ENCODE assay signal across 7 mouse cellular contexts in genomic region chr2:162985923-162986322, GRCm38 (mm10). TPM values are rescaled to one million over a fixed set of nuclear protein-coding genes. Genes with fewer than 3 reads are reported as not detected.
A peak's percentile ranks its signal among the peaks of the same experiment; 100 is the strongest.
DNase-seq lines count a peak whose midpoint lies in the region.

No protein-coding gene starts in this region.

- DNase-seq in left cerebral cortex, postnatal 4 days: peak; percentile 90
- no peak for DNase-seq in left cerebral cortex, postnatal 25 days (ENCODE audit: low spot score in 2 of 2)
- peak; percentile 66 to 76 for DNase-seq in adrenal gland, postnatal 36 days
- peak; percentile 97 for DNase-seq in kidney, adult 9 months
- peak; percentile 48 for DNase-seq in ovary, postnatal 36 days (ENCODE audit: low spot score)
- DNase-seq in spleen, postnatal 4 days (ENCODE audit: low spot score in 2 of 2): no peak
- no peak for DNase-seq in natural killer cell, adult 2 months (ENCODE audit: low spot score in 2 of 2)

- intact Hi-C loops in left cerebral cortex, postnatal 4 days (cut with DNase I): no loop called here
- intact Hi-C loops in left cerebral cortex, postnatal 25 days (cut with DNase I): no loop called here

RNA-seq across cellular contexts. Expression of gene Sgk2, which starts 1.2 kb away (rescaled TPM):
- total RNA-seq in left cerebral cortex, postnatal 4 days (2021): not detected
- total RNA-seq in left cerebral cortex, postnatal 25 days (2021): 1 to 10 TPM in 1 of 2 experiments, under 1 TPM in 1; 0.76 to 1.1 TPM
- 1 to 10 TPM in 1 of 2 experiments, not detected in 1; 1.3 TPM for total RNA-seq in adrenal gland, postnatal 36 days (2021)

RNA-seq across cellular contexts. Expression of gene Ift52, which starts 31.2 kb away (rescaled TPM):
- total RNA-seq in left cerebral cortex, postnatal 4 days (2021): 10 to 100 TPM; 23.6 to 26.2 TPM
- 10 to 100 TPM; 31.2 to 33.9 TPM for total RNA-seq in left cerebral cortex, postnatal 25 days (2021)
- total RNA-seq in adrenal gland, postnatal 36 days (2021): 10 to 100 TPM; 43.8 to 62.7 TPM

RNA-seq across cellular contexts. Expression of gene L3mbtl1, which starts 42.7 kb away (rescaled TPM):
- total RNA-seq in left cerebral cortex, postnatal 4 days (2021): 10 to 100 TPM; 26.4 to 31.4 TPM
- 10 to 100 TPM; 19.1 to 23.6 TPM for total RNA-seq in left cerebral cortex, postnatal 25 days (2021)
- total RNA-seq in adrenal gland, postnatal 36 days (2021): not detected

RNA-seq across cellular contexts. Expression of gene Srsf6, which starts 54.6 kb away (rescaled TPM):
- 100 to 1,000 TPM; 154 to 158 TPM for total RNA-seq in left cerebral cortex, postnatal 4 days (2021)
- 100 to 1,000 TPM in 1 of 2 experiments, 10 to 100 TPM in 1; 99.0 to 105 TPM for total RNA-seq in left cerebral cortex, postnatal 25 days (2021)
- total RNA-seq in adrenal gland, postnatal 36 days (2021): 100 to 1,000 TPM; 149 to 224 TPM

Comparison
In these comparisons a context has a peak if more than half of its experiments do, and no peak if none do; other contexts are left out.
1. DNase-seq: peak in left cerebral cortex, postnatal 4 days (single experiment), adrenal gland, postnatal 36 days (2 of 2), kidney, adult 9 months (single experiment) and ovary, postnatal 36 days (single experiment); none in left cerebral cortex, postnatal 25 days (0 of 2), spleen, postnatal 4 days (0 of 2) and natural killer cell, adult 2 months (0 of 2).
2. RNA of gene L3mbtl1, which starts 42.7 kb away (total RNA-seq): 26.4 to 31.4 TPM in left cerebral cortex, postnatal 4 days and 19.1 to 23.6 TPM in left cerebral cortex, postnatal 25 days; not detected in adrenal gland, postnatal 36 days; every median in the first group is over 10 times any median in the second.